Mouse (Mus musculus) heart, embryonic 11.5 days (tissue): Measurements from ENCODE around the gene Tmem151a. TPM values are rescaled to one million over a fixed set of nuclear protein-coding genes. Genes with fewer than 3 reads are reported as not detected.
"Not testable (repeated sequence)": the region's sequence is repeated elsewhere in the genome, so short reads cannot be mapped to it uniquely, and the experiment has no call there.

ENCODE experiments used
- ATAC-seq: fragments of 200-750 bp; cut with Nextera tagmentation; replicated peaks from 2 replicates; pipeline ENCODE4 v1.8.0; 2017; ENCODE audit warnings: moderate library complexity; ENCODE audit not compliant: insufficient number of reproducible peaks, low FRiP score, low TSS enrichment
- H3K27ac ChIP-seq: fragments of 300-500 bp; sonication (generic); 2 replicates; pipeline ENCODE4 v1.5.1; 2014; ENCODE audit warnings: mild to moderate bottlenecking, low read depth, low read length
- H3K27me3 ChIP-seq: fragments of 300-500 bp; sonication (generic); 2 replicates; pipeline ENCODE4 v1.6.1; 2014; ENCODE audit warnings: mild to moderate bottlenecking, low read length, mixed read lengths; ENCODE audit not compliant: control insufficient read depth, insufficient read depth
- H3K36me3 ChIP-seq: fragments of 300-500 bp; sonication (generic); 2 replicates; pipeline ENCODE4 v1.6.1; 2014; ENCODE audit warnings: mild to moderate bottlenecking, low read length, moderate library complexity, mixed read lengths; ENCODE audit not compliant: control insufficient read depth, insufficient read depth
- H3K4me1 ChIP-seq: fragments of 300-500 bp; sonication (generic); 2 replicates; pipeline ENCODE4 v1.6.1; 2014; ENCODE audit warnings: low read length; ENCODE audit not compliant: control insufficient read depth, insufficient read depth
- H3K4me2 ChIP-seq: fragments of 300-500 bp; sonication (generic); 2 replicates; pipeline ENCODE4 v1.6.1; 2014; ENCODE audit warnings: mild to moderate bottlenecking, moderate library complexity
- H3K4me3 ChIP-seq: fragments of 300-500 bp; sonication (generic); 2 replicates; pipeline ENCODE4 v1.5.1; 2014; ENCODE audit warnings: low read depth, low read length
- H3K9ac ChIP-seq: fragments of 300-500 bp; sonication (generic); 2 replicates; pipeline ENCODE4 v1.6.1; 2014; ENCODE audit warnings: mild to moderate bottlenecking, low read depth, low read length, moderate library complexity
- H3K9me3 ChIP-seq: fragments of 300-500 bp; sonication (generic); replicated peaks from 2 replicates; pipeline ENCODE4 v1.6.1; 2016; ENCODE audit warnings: low read length; ENCODE audit not compliant: control insufficient read depth
- WGBS: fragments of 180-500 bp; shearing (Covaris S2); extraction: QIAGEN DNeasy Blood & Tissue Kit; methylation state at CpG from one replicate; pipeline ENCODE4 v1.1.7; 2014; ENCODE audit not compliant: insufficient replicate concordance; 5-methylcytosine and 5-hydroxymethylcytosine counted together
- polyA plus RNA-seq: library from polyadenylated mRNA; unstranded; fragments of >200 nt; fragmentation: Nextera tagmentation; extraction: Ambion mirVana; gene quantifications from 2 replicates; pipeline ENCODE4 v1.2.1, GENCODE M21; 2014

Gene Tmem151a
- polyA plus RNA-seq, 1 experiment from 2014 or later, result 4.6 TPM

GRCm38 (mm10) chr19:5087884-5088728, 2.8 kb upstream of the Tmem151a start, which contains the start of gene Yif1a:
Yif1a (plus strand) TSS chr19:5088538.
- no peaks in the 10 kb centered on the region for H3K9me3 ChIP-seq
- peak within 1 kb of the TSS; percentile 90 for H3K4me3 ChIP-seq
- peaks cover 34% of the 10 kb centered on the region for H3K27me3 ChIP-seq
- H3K9ac ChIP-seq, result peak within 1 kb of the TSS; percentile 85
- peaks cover 11% of the 10 kb centered on the region; the same call in 1 of the 2 replicates for H3K36me3 ChIP-seq
- H3K27ac ChIP-seq, result peak within 1 kb of the TSS; percentile 67
- under 1% methylated on average over 58 of the region's 58 CpGs for WGBS
- ATAC-seq, result peak; percentile 86
- H3K4me1 ChIP-seq, result peaks cover 18% of the 10 kb centered on the region
- peak within 1 kb of the TSS; percentile 94 for H3K4me2 ChIP-seq

DNA sequence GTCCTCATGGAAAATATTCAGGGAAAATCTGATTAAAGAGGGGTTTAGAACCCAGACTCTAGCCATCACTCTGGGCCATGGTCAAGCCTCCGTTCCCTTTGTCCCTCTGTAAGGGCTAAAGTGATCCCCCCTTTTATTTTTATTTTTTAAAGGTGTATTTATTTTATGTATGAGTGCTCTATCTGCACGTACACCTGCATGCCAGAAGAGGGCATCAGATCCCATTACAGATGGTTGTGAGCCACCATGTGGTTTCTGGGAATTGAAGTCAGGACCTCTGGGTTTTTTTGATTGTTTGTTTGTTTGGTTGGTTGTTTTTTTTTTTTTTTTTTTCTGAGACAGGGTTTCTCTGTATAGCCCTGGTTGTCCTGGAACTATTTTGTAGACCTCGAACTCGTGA, 1.2 kb upstream of the Tmem151a start:
- not testable (repeated sequence) for H3K9me3 ChIP-seq, ATAC-seq, H3K9ac ChIP-seq, H3K36me3 ChIP-seq, H3K4me3 ChIP-seq, H3K27ac ChIP-seq, H3K4me2 ChIP-seq
- Histone ChIP-seq H3K27me3 (peaks cover 50% of the 10 kb centered on the region), H3K4me1 (peaks cover 18% of the 10 kb centered on the region)
- WGBS, result 51% methylated on average over 4 of the region's 4 CpGs

GRCm38 (mm10) chr19:5084834-5085144, 542 bp downstream of the Tmem151a start:
- peak overlapping the region; percentile 80 for H3K4me2 ChIP-seq
- no peak overlapping the region for H3K9ac ChIP-seq
- peaks cover 67% of the 10 kb centered on the region for H3K27me3 ChIP-seq
- peaks cover 18% of the 10 kb centered on the region for H3K4me1 ChIP-seq
- ATAC-seq, result no peak
- WGBS, result 3% methylated on average over 12 of the region's 15 CpGs
- H3K9me3 ChIP-seq, result no peaks in the 10 kb centered on the region
- no peak overlapping the region for H3K27ac ChIP-seq
- peak overlapping the region; percentile 50 for H3K4me3 ChIP-seq
- H3K36me3 ChIP-seq, result 0 out of 2 replicates have a peak, but pooled peaks cover under 1% of the 10 kb centered on the region

DNA sequence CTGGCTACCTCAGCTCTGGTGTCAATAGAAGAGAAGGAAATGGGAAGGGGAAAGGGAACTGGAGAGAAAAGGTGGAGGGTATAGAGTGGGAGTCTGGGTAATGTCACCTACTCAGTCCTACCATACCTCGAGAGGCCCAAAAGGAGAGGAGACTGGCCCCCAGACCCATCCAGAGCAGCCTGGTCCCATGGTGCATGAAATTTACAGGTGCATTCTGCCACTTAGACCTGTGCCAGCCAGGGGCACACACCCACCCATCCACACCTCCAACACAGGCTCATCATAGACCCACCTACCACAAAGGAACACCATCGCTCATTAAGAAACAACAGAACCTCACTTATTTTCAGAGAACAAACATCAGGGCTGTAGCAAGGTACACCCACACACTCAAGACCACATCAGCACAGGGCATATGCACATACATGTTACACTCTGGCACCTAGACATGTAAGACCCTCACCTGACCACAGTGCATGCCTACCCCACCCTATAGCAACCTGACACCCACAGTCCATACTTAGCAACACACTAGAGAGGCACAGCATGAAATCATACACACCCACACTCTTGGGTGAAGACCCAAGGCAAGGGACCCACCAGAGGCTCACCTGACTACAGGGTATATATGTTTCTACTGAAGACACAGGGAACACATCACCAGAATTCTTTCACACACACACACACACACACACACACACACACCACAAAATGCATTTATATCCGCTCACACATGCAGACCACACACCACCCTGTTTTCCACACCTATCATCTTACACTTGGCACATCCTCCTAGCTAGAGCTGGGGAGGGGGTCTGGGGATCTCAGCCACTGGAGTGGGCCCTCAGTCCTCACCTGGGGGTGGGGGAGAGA, 1.1 kb downstream of the Tmem151a start:
- WGBS, result 54% methylated on average over 3 of the region's 3 CpGs
- peak overlapping the region; percentile 80 for H3K4me2 ChIP-seq
- no peak overlapping the region for H3K9ac ChIP-seq
- no peaks in the 10 kb centered on the region for H3K36me3 ChIP-seq
- ATAC-seq, result no peak
- H3K27ac ChIP-seq, result no peak overlapping the region
- H3K9me3 ChIP-seq, result no peaks in the 10 kb centered on the region
- peak overlapping the region; percentile 50 for H3K4me3 ChIP-seq
- peaks cover 68% of the 10 kb centered on the region for H3K27me3 ChIP-seq
- peaks cover 15% of the 10 kb centered on the region for H3K4me1 ChIP-seq

DNA sequence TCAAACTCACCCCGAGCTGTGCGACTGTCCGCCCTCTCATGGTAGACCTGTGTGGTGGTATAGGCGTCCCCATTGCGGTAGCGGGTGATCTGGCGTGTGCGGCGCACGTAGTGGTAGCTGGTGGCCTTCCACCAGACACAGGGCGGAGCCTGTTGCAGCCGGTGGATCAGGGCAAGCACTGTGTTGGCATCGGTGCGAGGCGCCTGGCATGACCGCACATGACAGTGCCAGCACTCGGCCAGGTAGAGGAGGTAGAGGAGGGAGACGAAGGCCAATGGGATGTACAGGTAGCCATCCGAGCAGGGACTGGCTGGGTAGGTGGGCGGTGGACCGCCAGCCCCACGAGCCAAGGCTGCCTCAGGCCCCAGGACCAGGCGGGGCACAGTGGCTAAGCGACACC, 2.7 kb downstream of the Tmem151a start:
- Histone ChIP-seq H3K27me3 (peaks cover 68% of the 10 kb centered on the region), H3K9me3 (no peaks in the 10 kb centered on the region), H3K9ac (no peak overlapping the region), H3K36me3 (no peaks in the 10 kb centered on the region), H3K4me2 (no peak overlapping the region), H3K4me1 (peaks cover 10% of the 10 kb centered on the region), H3K27ac (no peak overlapping the region), H3K4me3 (no peak overlapping the region)
- 54% methylated on average over 24 of the region's 24 CpGs for WGBS
- no peak for ATAC-seq

DNA sequence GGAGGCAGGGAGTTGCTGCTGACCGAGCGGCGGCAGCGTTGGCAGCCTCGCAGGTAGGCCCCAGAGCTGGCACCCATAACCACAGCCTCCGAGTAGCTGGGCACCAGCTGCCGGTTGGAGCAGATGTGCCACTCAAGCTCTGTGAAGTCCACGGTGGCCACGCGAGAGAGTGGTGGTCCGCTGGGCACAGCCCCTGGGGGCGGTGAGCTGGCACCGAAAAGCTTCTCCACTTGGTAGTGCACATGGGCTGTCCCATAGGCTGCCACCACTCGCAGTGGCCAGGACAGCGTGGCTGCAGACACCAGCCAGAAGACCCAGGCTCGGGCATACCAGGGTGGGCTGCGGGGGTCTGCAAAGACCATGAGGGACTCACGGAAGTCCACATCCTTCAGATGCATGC, 3.3 kb downstream of the Tmem151a start:
- ATAC-seq, result no peak
- Histone ChIP-seq H3K4me1 (peaks cover 7% of the 10 kb centered on the region), H3K27ac (no peak overlapping the region), H3K4me3 (no peak overlapping the region), H3K4me2 (no peak overlapping the region), H3K36me3 (no peaks in the 10 kb centered on the region), H3K9me3 (no peaks in the 10 kb centered on the region), H3K9ac (no peak overlapping the region), H3K27me3 (peaks cover 68% of the 10 kb centered on the region)
- WGBS, result 54% methylated on average over 18 of the region's 18 CpGs

GRCm38 (mm10) chr19:5079279-5079678, 6.1 kb downstream of the Tmem151a start:
- H3K9me3 ChIP-seq, result no peaks in the 10 kb centered on the region
- H3K9ac ChIP-seq, result no peak overlapping the region
- H3K27me3 ChIP-seq, result peaks cover 50% of the 10 kb centered on the region
- no peak for ATAC-seq
- H3K4me3 ChIP-seq, result no peak overlapping the region
- H3K27ac ChIP-seq, result no peak overlapping the region
- WGBS, result 78% methylated on average over 1 of the region's 1 CpGs
- H3K4me1 ChIP-seq, result no peaks in the 10 kb centered on the region
- H3K4me2 ChIP-seq, result no peak overlapping the region
- no peaks in the 10 kb centered on the region for H3K36me3 ChIP-seq

DNA sequence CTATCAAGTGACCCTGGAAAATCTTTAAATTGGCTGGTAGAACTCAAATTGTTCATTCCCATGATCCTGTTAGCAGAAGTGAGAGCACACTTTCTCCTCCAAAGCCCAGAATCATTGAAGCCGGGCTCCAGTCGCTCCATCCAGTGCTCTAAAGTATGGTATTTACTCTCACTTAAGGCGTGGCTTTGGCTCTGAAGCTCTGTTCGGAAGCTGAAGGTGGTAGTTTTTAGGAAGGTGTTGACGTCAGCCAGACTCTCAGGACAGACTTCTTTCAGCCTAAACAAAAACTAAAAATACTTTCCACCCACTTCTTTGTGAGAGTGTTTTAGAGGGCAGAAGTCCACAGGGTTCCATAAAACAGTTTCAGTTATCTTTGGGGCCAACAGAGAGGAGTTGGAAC, 11.8 kb downstream of the Tmem151a start:
- Histone ChIP-seq H3K36me3 (no peaks in the 10 kb centered on the region), H3K9me3 (no peaks in the 10 kb centered on the region), H3K4me2 (no peak overlapping the region; the same call in 1 of the 2 replicates), H3K4me3 (no peak overlapping the region), H3K9ac (no peak overlapping the region), H3K27ac (no peak overlapping the region), H3K4me1 (peaks cover 17% of the 10 kb centered on the region), H3K27me3 (peaks cover 13% of the 10 kb centered on the region)
- ATAC-seq, result no peak
- 32% methylated on average over 5 of the region's 5 CpGs for WGBS
